Mouse (Mus musculus) embryonic facial prominence, embryonic 14.5 days (tissue): ENCODE data around the gene St8sia1. TPM values are rescaled to one million over a fixed set of nuclear protein-coding genes. Genes with fewer than 3 reads are reported as not detected.

Experiments
- ATAC-seq: fragments of 200-750 bp; cut with Nextera tagmentation; 2 replicates; pipeline ENCODE4 v1.8.0; 2017; ENCODE audit warnings: low read depth, moderate number of reproducible peaks, moderate TSS enrichment
- DNase-seq: peaks from one replicate; pipeline ENCODE4 v3.0.0-alpha.2; 2015; ENCODE audit warnings: low spot score
- H3K27ac ChIP-seq: fragments of 300-500 bp; sonication (generic); replicated peaks from 2 replicates; pipeline ENCODE4 v1.5.1; 2014; ENCODE audit warnings: low read depth, mild to moderate bottlenecking, low read length, moderate library complexity
- H3K27me3 ChIP-seq: fragments of 300-500 bp; sonication (generic); replicated peaks from 2 replicates; pipeline ENCODE4 v1.6.1; 2014; ENCODE audit warnings: low read length; ENCODE audit not compliant: control insufficient read depth, insufficient read depth
- H3K36me3 ChIP-seq: fragments of 300-500 bp; sonication (generic); 2 replicates; pipeline ENCODE4 v1.6.1; 2014; ENCODE audit warnings: low read length, mixed read lengths; ENCODE audit not compliant: control insufficient read depth, insufficient read depth
- H3K4me1 ChIP-seq: fragments of 300-500 bp; sonication (generic); 2 replicates; pipeline ENCODE4 v1.6.1; 2014; ENCODE audit warnings: antibody characterized with exemption, low read length; ENCODE audit not compliant: control insufficient read depth, insufficient read depth
- H3K4me2 ChIP-seq: fragments of 300-500 bp; sonication (generic); 2 replicates; pipeline ENCODE4 v1.6.1; 2014; ENCODE audit warnings: low read depth, mild to moderate bottlenecking, low read length, moderate library complexity, mixed read lengths
- H3K4me3 ChIP-seq: fragments of 300-500 bp; sonication (generic); 2 replicates; pipeline ENCODE4 v1.5.1; 2014; ENCODE audit warnings: low read depth, mild to moderate bottlenecking, low read length
- H3K9ac ChIP-seq: fragments of 300-500 bp; sonication (generic); 2 replicates; pipeline ENCODE4 v1.6.1; 2014; ENCODE audit warnings: low read depth, mild to moderate bottlenecking, low read length, moderate library complexity, mixed read lengths
- H3K9me3 ChIP-seq: fragments of 300-500 bp; sonication (generic); 2 replicates; pipeline ENCODE4 v1.6.1; 2016; ENCODE audit warnings: low read length; ENCODE audit not compliant: control insufficient read depth
- WGBS: fragments of 180-500 bp; shearing (Covaris S2); extraction: QIAGEN DNeasy Blood & Tissue Kit; methylation state at CpG from one replicate; pipeline ENCODE4 v1.1.7; 2014; 5-methylcytosine and 5-hydroxymethylcytosine counted together
- polyA plus RNA-seq: library from polyadenylated mRNA; unstranded; fragments of >200 nt; fragmentation: Nextera tagmentation; extraction: Ambion mirVana; gene quantifications from 2 replicates; pipeline ENCODE4 v1.2.1, GENCODE M21; 2014

Gene St8sia1
- polyA plus RNA-seq, 1 experiment from 2014 or later, result 1.8 TPM

DNA sequence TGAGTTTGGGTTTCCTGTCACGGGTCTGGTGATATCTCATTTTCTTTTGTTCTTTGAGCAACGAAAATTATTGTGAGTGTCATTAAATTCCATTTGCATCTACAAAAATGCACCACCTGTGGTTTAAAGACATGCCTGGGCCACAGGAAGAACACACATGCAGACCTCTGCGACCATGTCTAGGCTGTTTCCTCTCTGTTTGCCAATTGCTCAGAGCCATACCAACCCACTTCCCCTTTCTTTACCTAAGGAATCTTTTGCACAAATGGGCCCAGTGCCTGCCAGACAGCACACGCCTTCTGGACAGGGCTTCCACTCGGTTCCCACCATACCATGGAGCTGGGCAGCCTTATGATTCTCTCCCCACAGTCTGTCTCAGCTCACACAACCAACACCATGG, 48.8 kb downstream of the St8sia1 start:
- Histone ChIP-seq H3K4me1 (no peaks in the 10 kb centered on the region), H3K4me3 (no peak overlapping the region), H3K27me3 (no peaks in the 10 kb centered on the region), H3K9ac (no peak overlapping the region), H3K36me3 (no peaks in the 10 kb centered on the region), H3K9me3 (no peaks in the 10 kb centered on the region), H3K27ac (no peak overlapping the region), H3K4me2 (no peak overlapping the region)
- WGBS, result 71% methylated on average over 5 of the region's 5 CpGs
- DNase-seq (no peak), ATAC-seq (no peak)

DNA sequence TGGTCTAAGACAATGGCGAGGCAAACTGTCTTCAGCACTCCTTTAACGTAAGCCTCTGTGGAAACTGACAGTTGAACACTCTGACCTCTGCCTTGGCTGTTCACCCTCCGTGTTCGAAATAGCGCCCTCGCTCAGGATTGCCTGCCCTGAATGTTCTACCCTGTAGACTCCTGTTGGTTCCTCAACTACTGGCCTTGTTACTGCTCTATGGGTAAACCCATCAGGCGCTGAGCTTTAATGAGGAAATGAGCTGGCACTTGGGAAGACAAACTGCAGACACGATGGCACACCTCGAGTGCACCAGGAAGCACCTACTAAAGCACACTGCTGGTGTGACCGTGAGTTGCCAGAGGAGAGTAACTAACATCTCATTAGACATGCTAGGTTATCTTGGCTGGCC, 49.6 kb downstream of the St8sia1 start:
- H3K9ac ChIP-seq, result no peak overlapping the region
- no peaks in the 10 kb centered on the region for H3K4me1 ChIP-seq
- 95% methylated on average over 10 of the region's 10 CpGs for WGBS
- H3K36me3 ChIP-seq, result no peaks in the 10 kb centered on the region
- no peak for DNase-seq
- no peak overlapping the region for H3K27ac ChIP-seq
- H3K27me3 ChIP-seq, result no peaks in the 10 kb centered on the region
- ATAC-seq, result no peak
- no peak overlapping the region for H3K4me2 ChIP-seq
- no peaks in the 10 kb centered on the region for H3K9me3 ChIP-seq
- H3K4me3 ChIP-seq, result no peak overlapping the region

DNA sequence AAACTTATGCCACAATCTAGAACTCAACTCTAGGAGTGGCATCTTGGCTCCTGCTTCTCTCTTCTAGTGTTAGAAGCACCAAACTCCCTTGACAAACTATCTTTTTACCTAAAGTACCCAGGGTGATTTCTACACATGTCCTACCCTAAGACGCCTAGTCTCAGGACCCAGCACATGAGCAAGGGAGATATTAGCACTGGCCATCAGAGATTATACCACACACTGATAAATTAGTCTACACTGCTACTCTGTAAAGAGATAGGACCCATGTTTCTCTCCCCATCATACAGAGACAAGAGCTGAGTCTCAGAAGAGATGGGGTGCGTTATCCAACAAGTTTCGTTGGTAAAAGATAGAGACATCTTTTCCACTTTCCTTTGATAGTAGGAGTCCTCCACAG, 53.0 kb downstream of the St8sia1 start:
- H3K9me3 ChIP-seq, result no peaks in the 10 kb centered on the region
- WGBS, result 86% methylated on average over 3 of the region's 3 CpGs
- H3K4me3 ChIP-seq, result no peak overlapping the region
- no peaks in the 10 kb centered on the region for H3K36me3 ChIP-seq
- ATAC-seq, result no peak
- no peak for DNase-seq
- H3K9ac ChIP-seq, result no peak overlapping the region
- H3K27ac ChIP-seq, result no peak overlapping the region
- no peaks in the 10 kb centered on the region for H3K27me3 ChIP-seq
- no peak overlapping the region for H3K4me2 ChIP-seq
- H3K4me1 ChIP-seq, result no peaks in the 10 kb centered on the region

- WGBS, result 91% methylated on average over 7 of the region's 7 CpGs
- no peak overlapping the region for H3K4me3 ChIP-seq
Measured at GRCm38 (mm10) chr6:142910721-142911120, 53.5 kb downstream of the St8sia1 start.

DNA sequence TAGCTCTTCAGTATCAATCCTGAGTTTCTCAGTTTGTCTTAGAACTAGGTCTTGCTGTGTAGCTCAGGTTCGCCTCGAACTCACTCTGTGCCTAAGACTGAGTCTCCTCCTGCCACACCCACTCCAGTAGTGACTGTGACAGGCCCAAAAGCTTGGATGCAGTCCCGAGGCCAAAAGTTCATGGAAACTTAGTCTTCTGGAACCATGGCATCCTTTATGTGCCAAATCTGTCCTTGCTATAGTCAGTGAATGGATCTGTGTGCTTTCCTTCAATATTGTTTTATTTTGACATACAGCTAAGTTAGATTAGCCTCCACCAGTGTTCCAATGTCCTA, 54.5 kb downstream of the St8sia1 start:
- DNase-seq (no peak), ATAC-seq (no peak)
- H3K9ac ChIP-seq, result no peak overlapping the region
- H3K36me3 ChIP-seq, result no peaks in the 10 kb centered on the region
- H3K9me3 ChIP-seq, result no peaks in the 10 kb centered on the region
- no peak overlapping the region for H3K27ac ChIP-seq
- 84% methylated on average over 3 of the region's 3 CpGs for WGBS
- H3K27me3 ChIP-seq, result no peaks in the 10 kb centered on the region
- no peaks in the 10 kb centered on the region for H3K4me1 ChIP-seq
- H3K4me3 ChIP-seq, result no peak overlapping the region
- no peak overlapping the region for H3K4me2 ChIP-seq

More at GRCm38 (mm10) chr6:142910721-142911120, 53.5 kb downstream of the St8sia1 start:
- no peak overlapping the region for H3K9ac ChIP-seq
- no peak for ATAC-seq
- DNase-seq, result no peak
- H3K4me1 ChIP-seq, result no peaks in the 10 kb centered on the region
- H3K4me2 ChIP-seq, result no peak overlapping the region
- no peaks in the 10 kb centered on the region for H3K9me3 ChIP-seq
- H3K27me3 ChIP-seq, result no peaks in the 10 kb centered on the region
- H3K27ac ChIP-seq, result no peak overlapping the region
- no peaks in the 10 kb centered on the region for H3K36me3 ChIP-seq

DNA sequence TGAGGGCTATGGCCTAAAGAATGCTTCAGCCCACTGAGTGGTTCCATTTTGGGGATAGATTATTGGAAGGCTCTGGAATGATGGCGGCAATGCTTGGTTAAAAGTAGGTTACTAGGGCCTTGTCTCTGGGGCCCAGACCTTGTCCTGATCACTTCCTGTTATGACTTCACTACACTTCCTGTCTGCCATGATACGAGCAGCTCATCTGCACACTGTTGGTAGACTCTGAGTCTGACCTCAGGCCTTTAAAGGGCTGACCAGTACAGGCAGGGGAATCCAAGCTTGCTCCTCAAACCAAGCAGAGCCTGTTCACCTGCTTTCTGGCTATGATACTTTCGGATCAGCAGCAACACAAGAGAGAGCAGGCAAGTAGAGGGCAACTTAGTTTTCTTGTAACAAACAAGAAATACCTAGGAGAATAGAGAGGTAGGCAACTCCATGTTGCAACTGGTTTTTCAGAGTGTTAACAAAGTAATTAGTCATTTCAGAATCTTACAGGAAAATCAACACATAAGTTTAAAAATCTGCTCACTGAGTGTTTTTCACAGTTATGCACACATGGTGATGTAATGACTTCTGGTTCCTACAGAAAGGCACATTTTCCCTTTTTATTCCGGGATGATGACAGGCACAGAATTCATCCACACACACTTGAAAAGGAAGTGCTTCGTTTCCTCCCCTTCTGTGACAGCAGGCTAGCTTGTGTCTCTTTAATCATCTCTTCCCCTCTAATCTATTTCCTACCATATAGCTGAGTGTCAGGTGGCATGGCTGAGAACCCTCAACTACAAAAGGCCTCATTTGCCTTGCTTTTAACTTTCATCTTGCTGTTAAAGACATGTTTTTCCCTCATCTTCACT, 55.1 kb downstream of the St8sia1 start:
- no peak overlapping the region for H3K4me2 ChIP-seq

GRCm38 (mm10) chr6:142908412-142908811, 55.8 kb downstream of the St8sia1 start:
- Histone ChIP-seq H3K4me3 (no peak overlapping the region), H3K9me3 (no peaks in the 10 kb centered on the region), H3K36me3 (no peaks in the 10 kb centered on the region), H3K27ac (no peak overlapping the region), H3K4me2 (no peak overlapping the region), H3K9ac (no peak overlapping the region), H3K4me1 (no peaks in the 10 kb centered on the region), H3K27me3 (no peaks in the 10 kb centered on the region)
- no peak for ATAC-seq
- DNase-seq, result no peak
- 93% methylated on average over 3 of the region's 3 CpGs for WGBS

More for the DNA sequence above, 55.1 kb downstream of the St8sia1 start:
- 61% methylated on average over 5 of the region's 5 CpGs for WGBS
- Histone ChIP-seq H3K27ac (no peak overlapping the region), H3K9ac (no peak overlapping the region), H3K4me1 (no peaks in the 10 kb centered on the region), H3K36me3 (no peaks in the 10 kb centered on the region), H3K4me3 (no peak overlapping the region), H3K9me3 (no peaks in the 10 kb centered on the region), H3K27me3 (no peaks in the 10 kb centered on the region)
- no peak for DNase-seq
- no peak for ATAC-seq

DNA sequence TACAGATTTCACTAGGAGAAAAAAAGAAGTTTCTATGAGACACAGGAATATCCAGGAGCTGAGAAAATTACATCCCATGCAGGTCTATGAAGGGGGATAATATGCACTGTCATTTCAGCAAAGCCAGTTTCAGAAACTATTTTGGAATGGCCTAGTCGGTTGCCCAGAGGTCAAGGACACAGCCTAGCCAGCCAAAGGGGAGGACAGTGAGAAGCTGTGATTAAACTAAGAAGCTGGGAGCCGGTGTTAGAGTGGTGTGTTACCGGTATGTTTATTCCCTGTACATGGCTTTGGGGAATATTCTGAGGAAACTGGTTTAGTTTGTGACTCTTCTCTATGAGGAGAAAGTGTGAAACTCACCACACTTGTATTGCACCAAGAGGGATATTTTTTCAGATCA, 68.9 kb downstream of the St8sia1 start:
- no peaks in the 10 kb centered on the region for H3K4me1 ChIP-seq
- no peak overlapping the region for H3K9ac ChIP-seq
- no peaks in the 10 kb centered on the region for H3K36me3 ChIP-seq
- H3K4me3 ChIP-seq, result no peak overlapping the region
- DNase-seq (no peak), ATAC-seq (no peak)
- no peaks in the 10 kb centered on the region for H3K9me3 ChIP-seq
- 74% methylated on average over 3 of the region's 3 CpGs for WGBS
- H3K27ac ChIP-seq, result no peak overlapping the region
- H3K27me3 ChIP-seq, result no peaks in the 10 kb centered on the region
- no peak overlapping the region for H3K4me2 ChIP-seq

GRCm38 (mm10) chr6:142893716-142894115, 70.5 kb downstream of the St8sia1 start:
- Histone ChIP-seq H3K27me3 (no peaks in the 10 kb centered on the region), H3K36me3 (no peaks in the 10 kb centered on the region), H3K4me3 (no peak overlapping the region), H3K4me1 (no peaks in the 10 kb centered on the region), H3K4me2 (no peak overlapping the region), H3K27ac (no peak overlapping the region), H3K9ac (no peak overlapping the region), H3K9me3 (no peaks in the 10 kb centered on the region)
- ATAC-seq (no peak), DNase-seq (no peak)
- WGBS, result 81% methylated on average over 4 of the region's 4 CpGs
